Mouse (Mus musculus): ENCODE results near the gene Fgfr2. TPM values are rescaled to one million over a fixed set of nuclear protein-coding genes. Genes with fewer than 3 reads are reported as not detected.
A peak's percentile ranks its signal among the peaks of the same experiment; 100 is the strongest.

Gene Fgfr2
- polyA plus RNA-seq, 1 experiment from 2014 or later, result 106 TPM

DNA sequence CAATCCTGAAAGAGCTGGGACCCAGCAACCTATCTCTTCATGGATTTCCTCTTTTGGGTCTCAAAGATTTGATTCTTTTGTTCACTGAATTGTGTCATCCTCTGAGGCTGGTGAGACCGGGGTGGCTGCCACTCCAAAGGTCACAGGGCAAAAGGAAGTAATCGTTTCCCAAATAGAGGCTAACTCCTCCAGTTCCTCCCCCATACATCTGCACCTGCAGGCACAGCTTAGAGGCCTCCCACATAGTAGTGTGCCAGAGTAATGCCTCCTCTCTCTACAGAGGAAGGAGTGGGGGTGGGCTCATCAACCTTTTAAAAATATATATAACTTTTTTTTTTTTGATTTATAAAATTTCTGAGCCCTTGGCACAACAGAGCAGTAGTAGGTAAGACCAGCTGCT lies 3001.6 kb downstream of the Fgfr2 start:
- no peak for ATAC-seq (ENCODE audit: low read depth)
- DNase-seq (ENCODE audit: low spot score), result no peak

GRCm38 (mm10) chr7:130119466-130119865 lies 3003.7 kb downstream of the Fgfr2 start:
- ATAC-seq (ENCODE audit: low read depth) (no peak), DNase-seq (ENCODE audit: low spot score) (no peak)
- 51% methylated on average over 6 of the region's 6 CpGs for WGBS
- Histone ChIP-seq H3K9me3 (ENCODE audit: control insufficient read depth, low read length) (no peaks in the 10 kb centered on the region), H3K4me1 (ENCODE audit: control insufficient read depth, insufficient read depth, low read length) (peaks cover 25% of the 10 kb centered on the region; the same call in 1 of the 2 replicates), H3K27me3 (replicated peaks; ENCODE audit: control insufficient read depth, insufficient read depth, low read length) (no peaks in the 10 kb centered on the region), H3K36me3 (ENCODE audit: control insufficient read depth, insufficient read depth, low read length) (no peaks in the 10 kb centered on the region), H3K4me2 (ENCODE audit: low read depth, low read length) (no peak overlapping the region), H3K9ac (ENCODE audit: low read depth, low read length) (no peak overlapping the region), H3K4me3 (ENCODE audit: low read depth, low read length) (no peak overlapping the region), H3K27ac (replicated peaks; ENCODE audit: low read depth, low read length) (no peak overlapping the region; the same call in 1 of the 2 replicates)

More for the DNA sequence above, 3001.6 kb downstream of the Fgfr2 start:
- WGBS, result 13% methylated on average over 2 of the region's 2 CpGs
- Histone ChIP-seq H3K36me3 (ENCODE audit: control insufficient read depth, insufficient read depth, low read length) (no peaks in the 10 kb centered on the region), H3K27ac (replicated peaks; ENCODE audit: low read depth, low read length) (no peak overlapping the region), H3K4me2 (ENCODE audit: low read depth, low read length) (no peak overlapping the region), H3K27me3 (replicated peaks; ENCODE audit: control insufficient read depth, insufficient read depth, low read length) (no peaks in the 10 kb centered on the region), H3K4me1 (ENCODE audit: control insufficient read depth, insufficient read depth, low read length) (peaks cover 25% of the 10 kb centered on the region; the same call in 1 of the 2 replicates), H3K9me3 (ENCODE audit: control insufficient read depth, low read length) (no peaks in the 10 kb centered on the region), H3K4me3 (ENCODE audit: low read depth, low read length) (no peak overlapping the region), H3K9ac (ENCODE audit: low read depth, low read length) (no peak overlapping the region)

DNA sequence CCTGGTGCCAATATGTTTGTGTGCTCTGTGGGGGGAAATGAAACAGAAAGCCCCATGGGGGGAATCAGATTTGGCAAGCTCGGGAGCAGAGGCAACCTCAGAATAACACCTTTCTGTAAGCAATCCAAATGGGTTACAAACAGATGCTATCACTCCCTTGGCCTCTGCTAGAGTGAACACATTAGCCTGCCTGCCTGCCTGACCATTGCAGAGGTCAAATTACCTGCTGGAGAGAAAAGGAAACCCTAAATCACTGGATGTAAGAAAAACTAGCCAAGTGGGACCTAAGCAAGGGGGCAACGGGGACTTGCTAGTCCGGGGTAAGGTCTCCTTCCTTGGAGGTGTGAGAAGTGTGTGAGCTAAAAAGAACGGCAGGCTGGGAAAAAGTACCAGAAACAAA lies 3004.4 kb downstream of the Fgfr2 start:
- Histone ChIP-seq H3K27me3 (replicated peaks; ENCODE audit: control insufficient read depth, insufficient read depth, low read length) (no peaks in the 10 kb centered on the region), H3K27ac (replicated peaks; ENCODE audit: low read depth, low read length) (no peak overlapping the region), H3K36me3 (ENCODE audit: control insufficient read depth, insufficient read depth, low read length) (no peaks in the 10 kb centered on the region), H3K9ac (ENCODE audit: low read depth, low read length) (no peak overlapping the region), H3K4me2 (ENCODE audit: low read depth, low read length) (no peak overlapping the region), H3K4me1 (ENCODE audit: control insufficient read depth, insufficient read depth, low read length) (peaks cover 25% of the 10 kb centered on the region; the same call in 1 of the 2 replicates), H3K9me3 (ENCODE audit: control insufficient read depth, low read length) (no peaks in the 10 kb centered on the region), H3K4me3 (ENCODE audit: low read depth, low read length) (no peak overlapping the region)
- ATAC-seq (ENCODE audit: low read depth) (no peak), DNase-seq (ENCODE audit: low spot score) (no peak)
- 28% methylated on average over 4 of the region's 4 CpGs for WGBS

- H3K9me3 ChIP-seq (ENCODE audit: control insufficient read depth, low read length), result no peaks in the 10 kb centered on the region
- no peak overlapping the region for H3K4me3 ChIP-seq (ENCODE audit: low read depth, low read length)
- H3K36me3 ChIP-seq (ENCODE audit: control insufficient read depth, insufficient read depth, low read length), result no peaks in the 10 kb centered on the region
- H3K9ac ChIP-seq (ENCODE audit: low read depth, low read length), result no peak overlapping the region
- WGBS, result 36% methylated on average over 4 of the region's 4 CpGs
- H3K4me1 ChIP-seq (ENCODE audit: control insufficient read depth, insufficient read depth, low read length), result peaks cover 25% of the 10 kb centered on the region; the same call in 1 of the 2 replicates
- H3K27me3 ChIP-seq (replicated peaks; ENCODE audit: control insufficient read depth, insufficient read depth, low read length), result no peaks in the 10 kb centered on the region
- no peak for ATAC-seq (ENCODE audit: low read depth)
- no peak overlapping the region for H3K27ac ChIP-seq (replicated peaks; ENCODE audit: low read depth, low read length)
- no peak overlapping the region for H3K4me2 ChIP-seq (ENCODE audit: low read depth, low read length)
- peak; percentile 56 for DNase-seq (ENCODE audit: low spot score)
These were observed 3005.6 kb downstream of the Fgfr2 start for GRCm38 (mm10) chr7:130117466-130118123.

GRCm38 (mm10) chr7:130114436-130114835 lies 3008.7 kb downstream of the Fgfr2 start:
- Histone ChIP-seq H3K27me3 (replicated peaks; ENCODE audit: control insufficient read depth, insufficient read depth, low read length) (no peaks in the 10 kb centered on the region), H3K4me3 (ENCODE audit: low read depth, low read length) (no peak overlapping the region), H3K27ac (replicated peaks; ENCODE audit: low read depth, low read length) (no peak overlapping the region), H3K4me2 (ENCODE audit: low read depth, low read length) (no peak overlapping the region), H3K9ac (ENCODE audit: low read depth, low read length) (no peak overlapping the region), H3K9me3 (ENCODE audit: control insufficient read depth, low read length) (no peaks in the 10 kb centered on the region), H3K36me3 (ENCODE audit: control insufficient read depth, insufficient read depth, low read length) (no peaks in the 10 kb centered on the region), H3K4me1 (ENCODE audit: control insufficient read depth, insufficient read depth, low read length) (peaks cover 22% of the 10 kb centered on the region; the same call in 1 of the 2 replicates)
- DNase-seq (ENCODE audit: low spot score) (no peak), ATAC-seq (ENCODE audit: low read depth) (no peak)
- WGBS, result 76% methylated on average over 4 of the region's 4 CpGs

Small RNA genes within 50 kb of the gene (microRNA-seq; reads per million reads assigned to microRNA genes)
- gene Mir7061 (ENCODE audit: borderline number of aligned reads), result not detected

Other genes starting within 250 kb of the Fgfr2 start
- 15.2 and 19.3 TPM in 2 replicates for gene Zranb1, start 192.2 kb downstream of the Fgfr2 start, polyA plus RNA-seq (2014; fragmentation: Nextera tagmentation; extraction: Ambion mirVana)
- 63.0 and 69.5 TPM in 2 replicates for gene Ctbp2, start 1.0 kb upstream of the Fgfr2 start, polyA plus RNA-seq (2014; fragmentation: Nextera tagmentation; extraction: Ambion mirVana)